ENCODE assay signal across 27 mouse cellular contexts in the genomic region with DNA sequence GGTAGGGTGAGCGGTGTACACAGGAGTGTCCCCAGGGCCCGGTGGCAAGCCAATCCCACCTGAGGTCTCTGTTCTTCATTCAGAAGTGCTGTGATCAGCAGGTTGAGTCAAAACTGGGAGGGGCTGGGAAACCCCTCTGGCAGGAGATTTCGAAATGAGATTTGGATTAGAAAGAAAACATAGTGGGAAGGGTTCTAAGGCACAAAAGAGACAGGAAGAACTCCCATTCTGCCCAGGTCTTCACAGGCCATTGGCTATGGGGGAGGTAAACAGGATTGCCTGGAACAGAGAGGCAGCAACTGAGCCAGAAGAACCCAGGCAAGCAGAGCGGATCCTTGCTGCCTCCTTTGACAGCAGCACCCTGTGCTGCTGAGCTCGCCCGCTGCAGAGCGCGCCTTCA. TPM values are rescaled to one million over a fixed set of nuclear protein-coding genes. Genes with fewer than 3 reads are reported as not detected.
DNase-seq lines count a peak whose midpoint lies in the region; ATAC-seq and TF ChIP-seq lines count a peak whose summit lies in the region.
"Had no signal": no experiment of that assay in that cellular context is flagged by ENCODE, and none has a peak within 500 bp of the region (broad histone marks: within the 10 kb centered on the region; RNA-seq: fewer than 3 reads in every experiment).

No protein-coding gene starts in this region.

- H3K36me3 ChIP-seq in kidney, embryonic 15.5 days: no peaks in the 10 kb centered on the region
- no peaks in the 10 kb centered on the region for H3K36me3 ChIP-seq in E14TG2a.4 (ENCODE audit: insufficient read depth, low read length)
- H3K36me3 ChIP-seq in stomach, postnatal 0 days (ENCODE audit: control insufficient read depth, insufficient read depth, low read length): no peaks in the 10 kb centered on the region
- H3K36me3 ChIP-seq: forebrain, embryonic 12.5 days; G1E; heart, embryonic 15.5 days had no signal

- 0 out of 2 replicates have a peak, but pooled peaks have one; percentile 33 for ATAC-seq in kidney, embryonic 15.5 days (replicated peaks; ENCODE audit: low FRiP score)
- ATAC-seq in stomach, postnatal 0 days (ENCODE audit: low FRiP score, low TSS enrichment): no peak
- ATAC-seq in megakaryocyte, adult 5-6 weeks (ENCODE audit: poor library complexity, severe bottlenecking): no peak
- ATAC-seq: activated CD4-positive, CD25-positive, alpha-beta regulatory T cell, adult 4 months; forebrain, embryonic 16.5 days; hindbrain, postnatal 0 days had no signal

- no peak overlapping the region; the same call in 1 of the 2 replicates for H3K4me2 ChIP-seq in kidney, embryonic 15.5 days
- H3K4me2 ChIP-seq in stomach, postnatal 0 days (replicated peaks; ENCODE audit: low read depth): no peak overlapping the region
- H3K4me2 ChIP-seq: forebrain, embryonic 12.5 days; heart, embryonic 11.5 days; heart, embryonic 15.5 days; hindbrain, embryonic 13.5 days had no signal

- peak overlapping the region; percentile 64 for H3K27ac ChIP-seq in kidney, embryonic 15.5 days
- H3K27ac ChIP-seq in stomach, postnatal 0 days (replicated peaks): peak overlapping the region; percentile 8; the same call in 1 of the 2 replicates
- H3K27ac ChIP-seq: forebrain, embryonic 12.5 days; heart, embryonic 15.5 days; hindbrain, embryonic 13.5 days; hindbrain, postnatal 0 days had no signal

- peaks cover 22% of the 10 kb centered on the region for H3K4me1 ChIP-seq in kidney, embryonic 15.5 days
- H3K4me1 ChIP-seq in E14TG2a.4 (replicated peaks; ENCODE audit: low read depth, low read length): peaks cover 43% of the 10 kb centered on the region
- H3K4me1 ChIP-seq in stomach, postnatal 0 days (replicated peaks; ENCODE audit: control insufficient read depth, insufficient read depth): no peaks in the 10 kb centered on the region
- H3K4me1 ChIP-seq: forebrain, embryonic 12.5 days; heart, embryonic 15.5 days; hindbrain, embryonic 13.5 days had no signal

- DNase-seq in kidney, adult 11 months: no peak
- peak; percentile 75 for DNase-seq in R1 (ENCODE audit: low read depth, low spot score)
- no peak for DNase-seq in stomach, postnatal 0 days (ENCODE audit: low spot score)
- DNase-seq in thymus, postnatal 4 days: no peak
- DNase-seq: adrenal gland, postnatal 14 days; cerebellum, adult 11-12 months; cerebellum, adult 9-10 months; cerebellum, postnatal 36 days; gastrocnemius, postnatal 10 days; heart, adult 18-20 months; heart, postnatal 14 days had no signal

- 64% methylated on average over 8 of the region's 8 CpGs for WGBS in kidney, embryonic 15.5 days
- WGBS in stomach, postnatal 0 days: 71% methylated on average over 8 of the region's 8 CpGs

- TF ChIP-seq EP300 in stomach, postnatal 0 days (optimal IDR thresholded peaks at IDR 0.05): no peak

- H3K9me3 ChIP-seq in kidney, embryonic 15.5 days (replicated peaks): no peaks in the 10 kb centered on the region
- no peaks in the 10 kb centered on the region for H3K9me3 ChIP-seq in E14TG2a.4 (ENCODE audit: low read length)
- no peaks in the 10 kb centered on the region for H3K9me3 ChIP-seq in stomach, postnatal 0 days (ENCODE audit: control insufficient read depth, low read length)
- H3K9me3 ChIP-seq: forebrain, embryonic 12.5 days; G1E; heart, embryonic 15.5 days; hindbrain, embryonic 13.5 days had no signal

- no peaks in the 10 kb centered on the region for H3K27me3 ChIP-seq in kidney, embryonic 15.5 days
- H3K27me3 ChIP-seq in E14TG2a.4 (ENCODE audit: insufficient read depth, low read length): peaks cover 25% of the 10 kb centered on the region
- H3K27me3 ChIP-seq in stomach, postnatal 0 days (ENCODE audit: control insufficient read depth, insufficient read depth, low read length): no peaks in the 10 kb centered on the region

- no peak overlapping the region for H3K9ac ChIP-seq in kidney, embryonic 15.5 days
- H3K9ac ChIP-seq in stomach, postnatal 0 days (ENCODE audit: low read length): no peak overlapping the region
- H3K9ac ChIP-seq: forebrain, embryonic 12.5 days; heart, embryonic 15.5 days; hindbrain, embryonic 13.5 days had no signal

- no peak for TF ChIP-seq CTCF in E14TG2a.4 (conservative IDR thresholded peaks at IDR 0.05; ENCODE audit: low read length)
- TF ChIP-seq CTCF in stomach, postnatal 0 days (IDR thresholded peaks at IDR 0.05; ENCODE audit: low read depth): no peak

- H3K4me3 ChIP-seq in kidney, embryonic 15.5 days (replicated peaks): no peak overlapping the region
- peak overlapping the region; percentile 32 for H3K4me3 ChIP-seq in E14TG2a.4 (replicated peaks; ENCODE audit: low read length)
- no peak overlapping the region for H3K4me3 ChIP-seq in stomach, postnatal 0 days (ENCODE audit: low read depth, low read length)
- H3K4me3 ChIP-seq: forebrain, embryonic 12.5 days; heart, embryonic 15.5 days; hindbrain, embryonic 13.5 days had no signal

RNA-seq across cellular contexts. Expression of gene Ovol1, which starts 21.7 kb away (rescaled TPM):
- polyA plus RNA-seq in kidney, embryonic 15.5 days (2015; fragmentation: Nextera tagmentation; extraction: Ambion mirVana): 11.3 and 12.0 TPM in 2 replicates
- polyA plus RNA-seq in stomach, postnatal 0 days (2015; fragmentation: Nextera tagmentation; extraction: Ambion mirVana): 26.6 and 28.2 TPM in 2 replicates
- 0.07 and 0.14 TPM in 2 replicates for total RNA-seq in megakaryocyte, adult 5-6 weeks (2015)
- 0.07 TPM in 1 of 2 replicates, not detected in the other for total RNA-seq in megakaryocyte, adult 5-6 weeks (2017)
- total RNA-seq: adrenal gland, adult 18-20 months; adrenal gland, postnatal 14 days; gastrocnemius, postnatal 10 days; gastrocnemius, postnatal 4 days; heart, adult 18-20 months; heart, postnatal 14 days; hematopoietic stem cell, adult 5-6 weeks; hindbrain, postnatal 0 days had no signal
- polyA plus RNA-seq: activated CD4-positive, CD25-positive, alpha-beta regulatory T cell, adult 4 months; C2C12; G1E; hindbrain, embryonic 13.5 days had no signal

RNA-seq across cellular contexts. Expression of gene Snx32, which starts 28.4 kb away (rescaled TPM):
- polyA plus RNA-seq in kidney, embryonic 15.5 days (2015; fragmentation: Nextera tagmentation; extraction: Ambion mirVana): 7.5 and 9.3 TPM in 2 replicates
- polyA plus RNA-seq in stomach, postnatal 0 days (2015; fragmentation: Nextera tagmentation; extraction: Ambion mirVana): 2.8 and 3.8 TPM in 2 replicates
- total RNA-seq in megakaryocyte, adult 5-6 weeks (2015): 2.7 and 4.8 TPM in 2 replicates
- 1.5 and 3.0 TPM in 2 replicates for total RNA-seq in megakaryocyte, adult 5-6 weeks (2017)

RNA-seq across cellular contexts. Expression of gene Ap5b1, which starts 29.0 kb away (rescaled TPM):
- 9.7 and 10.8 TPM in 2 replicates for polyA plus RNA-seq in kidney, embryonic 15.5 days (2015; fragmentation: Nextera tagmentation; extraction: Ambion mirVana)
- polyA plus RNA-seq in stomach, postnatal 0 days (2015; fragmentation: Nextera tagmentation; extraction: Ambion mirVana): 4.7 and 5.7 TPM in 2 replicates
- 18.3 and 23.2 TPM in 2 replicates for total RNA-seq in megakaryocyte, adult 5-6 weeks (2015)
- 16.4 and 22.5 TPM in 2 replicates for total RNA-seq in megakaryocyte, adult 5-6 weeks (2017)

RNA-seq across cellular contexts. Expression of gene 1700020D05Rik, which starts 35.2 kb away (rescaled TPM):
- polyA plus RNA-seq in kidney, embryonic 15.5 days (2015; fragmentation: Nextera tagmentation; extraction: Ambion mirVana): 0.30 and 0.32 TPM in 2 replicates
- polyA plus RNA-seq in stomach, postnatal 0 days (2015; fragmentation: Nextera tagmentation; extraction: Ambion mirVana): not detected in 2 replicates
- 1.8 and 2.1 TPM in 2 replicates for total RNA-seq in megakaryocyte, adult 5-6 weeks (2015)
- total RNA-seq in megakaryocyte, adult 5-6 weeks (2017): 0.49 and 1.5 TPM in 2 replicates
- polyA plus RNA-seq: embryonic facial prominence, embryonic 11.5 days; heart, embryonic 11.5 days; hindbrain, embryonic 13.5 days; hindbrain, postnatal 0 days had no signal

RNA-seq across cellular contexts. Expression of gene Cfl1, which starts 48.5 kb away (rescaled TPM):
- 2,798 and 2,930 TPM in 2 replicates for polyA plus RNA-seq in kidney, embryonic 15.5 days (2015; fragmentation: Nextera tagmentation; extraction: Ambion mirVana)
- polyA plus RNA-seq in stomach, postnatal 0 days (2015; fragmentation: Nextera tagmentation; extraction: Ambion mirVana): 1,281 and 1,389 TPM in 2 replicates
- 2,162 and 2,175 TPM in 2 replicates for total RNA-seq in megakaryocyte, adult 5-6 weeks (2015)
- 1,771 and 1,778 TPM in 2 replicates for total RNA-seq in megakaryocyte, adult 5-6 weeks (2017)
